Mouse (Mus musculus) frontal cortex, postnatal 36 days (tissue): Measurements from ENCODE around the gene Disp1.

ENCODE experiments used
- DNase-seq, 2 experiments: peaks; one replicate each; pipeline ENCODE4 v3.0.0; 2022; ENCODE audit warnings: low spot score in 2 of 2

Gene Disp1

GRCm38 (mm10) chr1:183041703-183042102 lies 179.6 kb downstream of the Disp1 start:
- no peak for DNase-seq

DNA sequence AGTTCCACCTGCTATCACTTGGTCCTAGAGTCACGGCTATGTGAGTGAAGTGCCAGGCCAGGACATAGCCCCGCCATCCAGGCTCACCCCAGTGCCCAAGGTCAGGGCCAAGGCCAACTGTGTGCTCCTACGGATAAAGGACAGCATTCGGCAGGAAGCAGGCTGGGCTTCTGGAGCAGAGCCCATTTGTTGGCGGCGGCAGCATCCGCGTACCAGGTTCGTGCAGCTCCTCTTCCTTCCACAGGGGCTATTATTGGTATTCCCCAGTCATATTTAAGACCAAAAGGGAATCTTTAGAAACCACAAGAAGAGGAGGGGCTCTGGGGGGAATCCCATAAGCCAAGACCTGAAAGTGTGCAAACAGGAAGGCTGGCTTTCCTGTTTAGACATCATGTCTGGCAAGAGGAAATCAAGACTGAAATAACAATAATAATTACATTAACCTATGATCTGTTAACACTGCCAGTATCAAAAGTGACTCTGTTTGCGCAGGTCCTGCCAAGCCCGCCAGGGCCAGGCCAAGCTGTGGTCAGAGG lies 180.4 kb downstream of the Disp1 start:
- DNase-seq: no peak

DNA sequence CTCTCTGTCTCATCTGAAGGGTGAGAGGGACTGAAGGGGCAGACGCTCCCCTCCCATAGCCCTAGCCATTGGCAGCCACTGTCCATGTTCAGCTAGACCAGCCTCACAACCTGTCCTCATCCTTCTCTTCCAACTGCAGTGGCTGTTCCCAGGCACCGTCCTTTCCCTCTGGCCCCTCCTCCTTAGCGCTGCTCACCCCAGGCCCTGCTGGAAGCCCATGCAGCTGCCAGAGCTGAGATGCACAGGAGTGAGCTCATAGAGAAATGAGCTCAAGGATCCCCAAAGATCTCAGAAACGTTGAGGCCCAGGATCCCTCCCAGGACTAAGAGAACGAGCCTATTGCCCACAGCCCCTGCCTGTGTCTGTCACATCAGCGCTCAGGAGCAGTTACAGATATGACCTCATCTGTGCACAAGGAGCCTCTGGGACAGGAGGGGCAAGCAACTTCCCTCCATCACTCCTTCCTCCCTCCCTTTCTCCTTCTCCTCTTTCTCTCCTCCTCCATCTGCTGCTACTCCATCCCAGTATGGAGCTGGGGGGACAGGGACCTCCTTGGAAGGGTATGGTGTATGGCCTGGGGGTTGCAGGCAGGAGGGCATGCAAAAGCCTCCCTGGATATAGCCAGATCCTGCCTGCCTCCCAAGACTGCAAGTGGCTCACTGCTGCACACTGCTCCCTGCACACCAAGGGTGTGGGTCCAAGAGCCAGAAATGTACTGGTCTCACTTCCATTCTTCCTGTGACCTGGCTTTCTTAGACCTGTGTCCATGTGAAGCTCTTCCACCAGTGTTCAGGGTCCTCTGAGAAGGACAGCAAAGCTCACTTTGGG lies 181.2 kb downstream of the Disp1 start:
- DNase-seq: no peak

DNA sequence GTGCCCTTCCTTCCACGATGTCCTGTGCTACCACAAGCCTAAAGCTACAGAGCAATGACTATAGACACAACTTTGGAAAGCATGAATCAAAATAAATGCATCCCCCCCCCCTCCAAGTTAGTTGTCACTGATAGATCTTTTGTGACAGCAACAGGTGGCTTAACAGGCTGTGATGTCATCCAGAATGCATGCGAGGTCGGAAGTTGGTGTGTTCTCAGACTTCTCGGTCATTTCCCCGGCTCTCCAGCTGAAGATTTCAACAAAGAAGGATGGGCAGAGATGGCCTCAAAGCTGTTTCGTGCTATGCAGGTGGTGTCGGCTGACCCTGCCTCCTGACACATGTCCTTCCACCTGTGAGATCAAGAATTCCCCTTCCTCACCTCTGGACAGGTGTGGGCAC lies 181.9 kb downstream of the Disp1 start:
- DNase-seq: no peak
